In the genomic region with DNA sequence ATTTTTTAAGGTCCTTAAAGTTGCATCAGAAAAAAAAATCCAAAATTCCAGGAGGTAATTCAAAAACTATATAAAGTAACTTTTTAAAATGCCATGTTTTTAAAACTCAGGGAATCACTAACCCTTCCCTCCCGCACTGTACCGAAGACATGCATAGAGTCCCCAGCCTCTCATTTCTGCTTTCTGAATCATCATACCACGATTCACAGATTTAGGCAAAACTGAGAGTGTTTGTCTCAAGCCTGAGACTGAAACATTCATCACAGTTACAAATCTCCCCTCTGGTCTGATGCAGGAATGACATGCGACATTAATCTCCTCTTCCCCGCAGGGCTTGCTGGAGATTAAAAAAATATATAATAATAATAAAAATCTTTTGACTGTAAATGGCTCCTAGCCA, we compare ENCODE assay signal across 23 mouse cellular contexts.
DNase-seq lines count a peak whose midpoint lies in the region; ATAC-seq and TF ChIP-seq lines count a peak whose summit lies in the region.
"Had no signal": no experiment of that assay in that cellular context is flagged by ENCODE, and none has a peak within 500 bp of the region (broad histone marks: within the 10 kb centered on the region; RNA-seq: fewer than 3 reads in every experiment).

No protein-coding gene starts in this region.

- intact Hi-C loops in gastrocnemius, postnatal 36 days (cut with DNase I): no loop called here

- no peaks in the 10 kb centered on the region for H3K9me3 ChIP-seq in CH12.LX (replicated peaks; ENCODE audit: low read length)
- H3K9me3 ChIP-seq: embryonic facial prominence, embryonic 13.5 days; embryonic facial prominence, embryonic 15.5 days; forebrain, embryonic 13.5 days; forebrain, embryonic 15.5 days had no signal

- H3K9ac ChIP-seq in CH12.LX (ENCODE audit: insufficient read depth, low read depth): no peak overlapping the region
- H3K9ac ChIP-seq: embryonic facial prominence, embryonic 13.5 days; embryonic facial prominence, embryonic 15.5 days; forebrain, embryonic 13.5 days; forebrain, embryonic 15.5 days; forebrain, postnatal 0 days had no signal

- H3K4me1 ChIP-seq in CH12.LX (ENCODE audit: control insufficient read depth in 1 of 2, insufficient read depth in 2 of 2): peaks cover 0 to 16% of the 10 kb centered on the region in 2 experiments; a peak in 2 of 4 replicates
- H3K4me1 ChIP-seq: embryonic facial prominence, embryonic 15.5 days had no signal

- dilution Hi-C loops in CH12.LX (cut with MboI; ENCODE audit: extremely low pct_ligation_motif_present, extremely low pct_unique_long_range_greater_than_20kb, low sequenced_read_pairs): no loop called here

- peak; percentile 57 for ATAC-seq in Patski
- ATAC-seq in megakaryocyte-erythroid progenitor cell, adult 5-6 weeks (replicated peaks; ENCODE audit: low FRiP score, low TSS enrichment, poor library complexity, severe bottlenecking): no peak
- ATAC-seq: CD4-positive, CD25-positive, alpha-beta regulatory T cell, adult 4 months; forebrain, embryonic 15.5 days; forebrain, postnatal 0 days had no signal

- POLR2A ChIA-PET in Patski (lab: Charles Lee): no interaction called here

- no peaks in the 10 kb centered on the region for H3K27me3 ChIP-seq in CH12.LX (replicated peaks)
- no peaks in the 10 kb centered on the region for H3K27me3 ChIP-seq in Patski
- H3K27me3 ChIP-seq: embryonic facial prominence, embryonic 13.5 days; embryonic facial prominence, embryonic 15.5 days; forebrain, embryonic 13.5 days; forebrain, embryonic 15.5 days had no signal

- CTCF ChIA-PET in Patski (lab: Charles Lee): no interaction called here

- H3K4me2 ChIP-seq in CH12.LX (ENCODE audit: insufficient read depth, low read depth, poor library complexity, severe bottlenecking): no peak overlapping the region
- H3K4me2 ChIP-seq: embryonic facial prominence, embryonic 13.5 days; embryonic facial prominence, embryonic 15.5 days; forebrain, embryonic 13.5 days; forebrain, embryonic 15.5 days had no signal

- no peak for TF ChIP-seq EP300 in CH12.LX (IDR thresholded peaks at IDR 0.05; ENCODE audit: low read length)

- in situ Hi-C loops in CH12.LX (cut with MboI; ENCODE audit: low pct_ligation_motif_present, low pct_unique_long_range_greater_than_20kb, low sequenced_read_pairs): no loop called here
- in situ Hi-C loops in Patski (cut with MboI; ENCODE audit: low pct_unique_long_range_greater_than_20kb): no loop called here

- no peak for TF ChIP-seq RAD21 in CH12.LX (IDR thresholded peaks at IDR 0.05; ENCODE audit: low read depth, low read length)

- DNase-seq in 3T3-L1 (ENCODE audit: low read depth, low spot score) (peak; percentile 60), CH12.LX (ENCODE audit: extremely low read depth) (peak; percentile 16), Patski (ENCODE audit: low read depth, low spot score) (no peak)
- no peak for DNase-seq in gastrocnemius, postnatal 36 days
- DNase-seq in thymus, postnatal 10 days (ENCODE audit: low spot score in 2 of 2): no peak
- DNase-seq: adrenal gland, adult 2 months; adrenal gland, postnatal 10 days; adrenal gland, postnatal 25 days; B cell, adult 2 months; cerebellum, adult 11 months; cerebellum, adult 18-20 months; cerebellum, adult 8-10 months; cerebellum, adult 9-11 months; cerebellum, postnatal 14 days; cerebellum, postnatal 36 days; embryo, embryonic 11 days; forebrain, postnatal 0 days had no signal

- H3K79me2 ChIP-seq in CH12.LX (replicated peaks; ENCODE audit: control insufficient read depth, extremely low read depth, insufficient read depth, poor library complexity, severe bottlenecking): no peaks in the 10 kb centered on the region

- H3K27ac ChIP-seq in CH12.LX (ENCODE audit: insufficient read depth, low read depth): no peak overlapping the region
- H3K27ac ChIP-seq: embryonic facial prominence, embryonic 13.5 days; embryonic facial prominence, embryonic 15.5 days; forebrain, embryonic 13.5 days; forebrain, embryonic 15.5 days had no signal

- TF ChIP-seq CTCF in CH12.LX (conservative IDR thresholded peaks at IDR 0.05 in 1 of 2, IDR thresholded peaks at IDR 0.05 in 1 of 2; ENCODE audit: low read depth in 2 of 2, low read length in 2 of 2) (no peak), Patski (IDR thresholded peaks at IDR 0.05) (no peak)

- no peaks in the 10 kb centered on the region for H3K36me3 ChIP-seq in CH12.LX (replicated peaks in 1 of 2; ENCODE audit: control insufficient read depth in 1 of 2, insufficient read depth in 1 of 2, low read length in 1 of 2)
- H3K36me3 ChIP-seq: embryonic facial prominence, embryonic 13.5 days; embryonic facial prominence, embryonic 15.5 days; forebrain, embryonic 15.5 days had no signal

- H3K4me3 ChIP-seq in CH12.LX (replicated peaks in 1 of 3; ENCODE audit: low read depth in 2 of 3, low read length in 2 of 3, poor library complexity in 1 of 3): no peak overlapping the region
- H3K4me3 ChIP-seq: embryonic facial prominence, embryonic 13.5 days; embryonic facial prominence, embryonic 15.5 days; forebrain, embryonic 13.5 days; forebrain, embryonic 15.5 days had no signal

- no peak for TF ChIP-seq POLR2A in CH12.LX (IDR thresholded peaks at IDR 0.05; ENCODE audit: low read depth, low read length)

TF ChIP-seq in CH12.LX, 34 proteins besides CTCF, POLR2A, EP300 and RAD21:
- no peak for TF ChIP-seq MEF2A (IDR thresholded peaks at IDR 0.05; ENCODE audit: borderline replicate concordance, low read depth, low read length)
- TF ChIP-seq GABPA (IDR thresholded peaks at IDR 0.05; ENCODE audit: insufficient replicate concordance, low read depth, low read length): no peak
- TF ChIP-seq ZNF384 (IDR thresholded peaks at IDR 0.05; ENCODE audit: low read depth, low read length): no peak
- TF ChIP-seq MAZ (IDR thresholded peaks at IDR 0.05; ENCODE audit: low read depth, low read length): no peak
- TF ChIP-seq CHD1 (IDR thresholded peaks at IDR 0.05; ENCODE audit: low read depth, low read length): no peak
- TF ChIP-seq MAFK (IDR thresholded peaks at IDR 0.05; ENCODE audit: insufficient replicate concordance, low read length): no peak
- TF ChIP-seq USF2 (conservative IDR thresholded peaks at IDR 0.05; ENCODE audit: low read depth, low read length): no peak
- no peak for TF ChIP-seq ZMIZ1 (IDR thresholded peaks at IDR 0.05; ENCODE audit: low read depth, low read length)
- no peak for TF ChIP-seq CHD2 (IDR thresholded peaks at IDR 0.05; ENCODE audit: low read length)
- TF ChIP-seq ETS1 (conservative IDR thresholded peaks at IDR 0.05; ENCODE audit: low read depth, low read length): no peak
- TF ChIP-seq SIN3A (IDR thresholded peaks at IDR 0.05; ENCODE audit: low read length): no peak
- no peak for TF ChIP-seq IRF4 (IDR thresholded peaks at IDR 0.05; ENCODE audit: low read depth, low read length)
- TF ChIP-seq KAT2A (IDR thresholded peaks at IDR 0.05; ENCODE audit: insufficient replicate concordance, low read length): no peak
TF ChIP-seq in CH12.LX: peak in this region for 0.

Comparison
In these comparisons a context has a peak if more than half of its experiments do, and no peak if none do; other contexts are left out.
1. DNase-seq: peak in 3T3-L1 (single experiment) and CH12.LX (single experiment); none in Patski (single experiment), gastrocnemius, postnatal 36 days (0 of 2) and thymus, postnatal 10 days (0 of 2).